ENCODE assay signal across 23 mouse cellular contexts in genomic region chr6:116074892-116075291, GRCm38 (mm10).
A peak's percentile ranks its signal among the peaks of the same experiment; 100 is the strongest.
DNase-seq lines count a peak whose midpoint lies in the region; ATAC-seq and TF ChIP-seq lines count a peak whose summit lies in the region.
"Had no signal": no experiment of that assay in that cellular context is flagged by ENCODE, and none has a peak within 500 bp of the region (broad histone marks: within the 10 kb centered on the region; RNA-seq: fewer than 3 reads in every experiment).

No protein-coding gene starts in this region.

- H3K27ac ChIP-seq in heart, embryonic 11.5 days (ENCODE audit: low read depth, low read length): no peak overlapping the region
- peak overlapping the region; percentile 10 to 16; a peak in 1 of 4 replicates for H3K27ac ChIP-seq in heart, embryonic 14.5 days (replicated peaks in 1 of 2; ENCODE audit: control insufficient read depth in 1 of 2, insufficient read depth in 1 of 2, low read depth in 2 of 2, low read length in 2 of 2)
- no peak overlapping the region; the same call in 1 of the 2 replicates for H3K27ac ChIP-seq in liver, adult 2 months (replicated peaks; ENCODE audit: insufficient read depth, low read depth, low read length)
- H3K27ac ChIP-seq in liver, embryonic 12.5 days: no peak overlapping the region
- H3K27ac ChIP-seq in hindbrain, postnatal 0 days: no peak overlapping the region
- H3K27ac ChIP-seq: forebrain, embryonic 10.5 days; midbrain, embryonic 10.5 days; neural tube, embryonic 13.5 days had no signal

- no peaks in the 10 kb centered on the region for H3K27me3 ChIP-seq in heart, embryonic 11.5 days (ENCODE audit: control insufficient read depth, insufficient read depth, low read length)
- H3K27me3 ChIP-seq in heart, embryonic 14.5 days (ENCODE audit: control insufficient read depth, insufficient read depth, low read length): no peaks in the 10 kb centered on the region
- no peaks in the 10 kb centered on the region for H3K27me3 ChIP-seq in liver, adult 2 months (ENCODE audit: control insufficient read depth, insufficient read depth, low read length)
- no peaks in the 10 kb centered on the region for H3K27me3 ChIP-seq in liver, embryonic 12.5 days (replicated peaks)
- no peaks in the 10 kb centered on the region for H3K27me3 ChIP-seq in hindbrain, postnatal 0 days (ENCODE audit: insufficient read depth, low read length)
- H3K27me3 ChIP-seq: neural tube, embryonic 13.5 days had no signal

- ATAC-seq in heart, embryonic 11.5 days (replicated peaks; ENCODE audit: insufficient number of reproducible peaks, low FRiP score, low TSS enrichment): no peak
- ATAC-seq in heart, embryonic 14.5 days (ENCODE audit: insufficient number of reproducible peaks, insufficient read depth, low FRiP score, low read depth): no peak
- no peak for ATAC-seq in liver, embryonic 12.5 days
- ATAC-seq in hindbrain, postnatal 0 days: no peak
- ATAC-seq: forebrain, embryonic 16.5 days; midbrain, embryonic 16.5 days had no signal

- no peak overlapping the region for H3K4me3 ChIP-seq in heart, embryonic 11.5 days (ENCODE audit: low read depth, low read length)
- no peak overlapping the region for H3K4me3 ChIP-seq in heart, embryonic 14.5 days (ENCODE audit: control insufficient read depth in 1 of 2, insufficient read depth in 1 of 2, low read depth in 1 of 2, low read length in 2 of 2)
- no peak overlapping the region for H3K4me3 ChIP-seq in liver, adult 2 months (ENCODE audit: insufficient read depth, low read depth, low read length)
- H3K4me3 ChIP-seq in liver, embryonic 12.5 days: no peak overlapping the region
- no peak overlapping the region for H3K4me3 ChIP-seq in hindbrain, postnatal 0 days (ENCODE audit: low read length)
- H3K4me3 ChIP-seq: forebrain, embryonic 10.5 days; midbrain, embryonic 10.5 days; myocyte; neural tube, embryonic 13.5 days had no signal

- intact Hi-C loops in heart, postnatal 25 days (cut with DNase I): loop anchor here (5.0 kb wide), 2 partner anchors 32 to 42 kb away; no protein-coding TSS in a partner anchor

- H3K79me2 ChIP-seq in liver, adult 2 months (ENCODE audit: control insufficient read depth, insufficient read depth, low read length): peaks cover 24% of the 10 kb centered on the region

- TF ChIP-seq CTCF in liver, adult 2 months (IDR thresholded peaks at IDR 0.05; ENCODE audit: low read depth, low read length): no peak
- TF ChIP-seq CTCF in hindbrain, postnatal 0 days (IDR thresholded peaks at IDR 0.05; ENCODE audit: low read depth): no peak

- no peak overlapping the region for H3K4me2 ChIP-seq in heart, embryonic 11.5 days
- no peak overlapping the region for H3K4me2 ChIP-seq in heart, embryonic 14.5 days (ENCODE audit: low read length)
- no peak overlapping the region for H3K4me2 ChIP-seq in liver, embryonic 12.5 days
- no peak overlapping the region for H3K4me2 ChIP-seq in hindbrain, postnatal 0 days (ENCODE audit: low read depth, low read length)
- H3K4me2 ChIP-seq: liver, embryonic 11.5 days; neural tube, embryonic 13.5 days had no signal

- no peaks in the 10 kb centered on the region for H3K9me3 ChIP-seq in heart, embryonic 11.5 days (replicated peaks; ENCODE audit: control insufficient read depth, low read length)
- no peaks in the 10 kb centered on the region for H3K9me3 ChIP-seq in heart, embryonic 14.5 days (ENCODE audit: control insufficient read depth, low read length)
- no peaks in the 10 kb centered on the region for H3K9me3 ChIP-seq in liver, embryonic 12.5 days (replicated peaks)
- H3K9me3 ChIP-seq in hindbrain, postnatal 0 days (ENCODE audit: low read length): no peaks in the 10 kb centered on the region
- H3K9me3 ChIP-seq: forebrain, embryonic 10.5 days; midbrain, embryonic 10.5 days; neural tube, embryonic 13.5 days had no signal

- no peak overlapping the region for H3K9ac ChIP-seq in heart, embryonic 11.5 days (ENCODE audit: low read depth, low read length)
- H3K9ac ChIP-seq in heart, embryonic 14.5 days (ENCODE audit: low read length): no peak overlapping the region
- no peak overlapping the region for H3K9ac ChIP-seq in liver, adult 2 months (ENCODE audit: low read depth, low read length)
- H3K9ac ChIP-seq in liver, embryonic 12.5 days: no peak overlapping the region
- no peak overlapping the region for H3K9ac ChIP-seq in hindbrain, postnatal 0 days (replicated peaks; ENCODE audit: low read length)
- H3K9ac ChIP-seq: neural tube, embryonic 13.5 days had no signal

- peaks cover 34% of the 10 kb centered on the region for H3K4me1 ChIP-seq in heart, embryonic 11.5 days (ENCODE audit: control insufficient read depth, insufficient read depth, low read length)
- H3K4me1 ChIP-seq in heart, embryonic 14.5 days (ENCODE audit: control insufficient read depth in 2 of 2, insufficient read depth in 2 of 2, low read length in 2 of 2): peaks cover 11 to 46% of the 10 kb centered on the region in 2 experiments
- peaks cover 28% of the 10 kb centered on the region for H3K4me1 ChIP-seq in liver, adult 2 months (ENCODE audit: control insufficient read depth, insufficient read depth, low read length)
- H3K4me1 ChIP-seq in liver, embryonic 12.5 days: peaks cover 26% of the 10 kb centered on the region
- H3K4me1 ChIP-seq in hindbrain, postnatal 0 days (ENCODE audit: insufficient read depth, low read length): peaks cover 9% of the 10 kb centered on the region

- peak; percentile 80 for DNase-seq in heart, adult 11 months
- no peak for DNase-seq in heart, postnatal 25 days (ENCODE audit: low spot score)
- DNase-seq in liver, adult 2 months (ENCODE audit: extremely low read depth, low read depth, low spot score): peak; percentile 75
- DNase-seq in hindbrain, postnatal 0 days (ENCODE audit: low spot score): no peak
- DNase-seq: adrenal gland, postnatal 10 days; cerebellum, adult 18-20 months; cerebellum, postnatal 14 days; gastrocnemius, postnatal 36 days; lung, adult 18-20 months; lung, postnatal 10 days; retina, postnatal 1 day; right cerebral cortex, postnatal 25 days; thymus, postnatal 25 days had no signal

- no peak for TF ChIP-seq POLR2A in liver, adult 2 months (IDR thresholded peaks at IDR 0.05; ENCODE audit: extremely low read depth, insufficient read depth, low read length)

- no peaks in the 10 kb centered on the region for H3K36me3 ChIP-seq in heart, embryonic 11.5 days (ENCODE audit: control insufficient read depth, insufficient read depth, low read length)
- no peaks in the 10 kb centered on the region for H3K36me3 ChIP-seq in heart, embryonic 14.5 days (ENCODE audit: control insufficient read depth, insufficient read depth, low read length)
- H3K36me3 ChIP-seq in liver, adult 2 months (ENCODE audit: control insufficient read depth, insufficient read depth, low read length): no peaks in the 10 kb centered on the region
- no peaks in the 10 kb centered on the region for H3K36me3 ChIP-seq in liver, embryonic 12.5 days
- no peaks in the 10 kb centered on the region for H3K36me3 ChIP-seq in hindbrain, postnatal 0 days (ENCODE audit: insufficient read depth, low read length)
- H3K36me3 ChIP-seq: forebrain, embryonic 10.5 days; midbrain, embryonic 10.5 days; neural tube, embryonic 13.5 days had no signal

Comparison
In these comparisons a context has a peak if more than half of its experiments do, and no peak if none do; other contexts are left out.
1. DNase-seq: peak in heart, adult 11 months (single experiment) and liver, adult 2 months (single experiment); none in heart, postnatal 25 days (single experiment) and hindbrain, postnatal 0 days (single experiment).
2. H3K27ac ChIP-seq: peak in heart, embryonic 14.5 days (2 of 2); none in heart, embryonic 11.5 days (single experiment), liver, adult 2 months (single experiment), liver, embryonic 12.5 days (single experiment) and hindbrain, postnatal 0 days (single experiment).